Mouse (Mus musculus) bone marrow macrophage, adult 2 months (primary cell): ENCODE data around the gene Pprc1.

Source experiments
- CTCF ChIP-seq: IDR thresholded peaks from 2 replicates; pipeline ENCODE4 v1.5.1; 2012; ENCODE audit warnings: low read depth, mild to moderate bottlenecking, low read length, moderate library complexity
- POLR2A ChIP-seq: IDR thresholded peaks from 2 replicates; pipeline ENCODE4 v1.6.1; 2012; ENCODE audit warnings: mild to moderate bottlenecking, low read depth, low read length, borderline replicate concordance

GRCm38 (mm10) chr19:46058466-46058865, 13.8 kb downstream of the Pprc1 start:
- no peak for TF ChIP-seq POLR2A
- TF ChIP-seq CTCF, result no peak
